Comparison of ENCODE assay signal across 16 mouse cellular contexts in genomic region chr16:36951029-36951428, GRCm38 (mm10). TPM values are rescaled to one million over a fixed set of nuclear protein-coding genes. Genes with fewer than 3 reads are reported as not detected.
DNase-seq lines count a peak whose midpoint lies in the region; ATAC-seq and TF ChIP-seq lines count a peak whose summit lies in the region.
"Had no signal": no experiment of that assay in that cellular context is flagged by ENCODE, and none has a peak within 500 bp of the region (broad histone marks: within the 10 kb centered on the region; RNA-seq: fewer than 3 reads in every experiment).

No protein-coding gene starts in this region.

- H3K4me2 ChIP-seq in hindbrain, postnatal 0 days (ENCODE audit: low read depth, low read length) = no peak overlapping the region
- H3K4me2 ChIP-seq in hindbrain, embryonic 12.5 days (replicated peaks) = no peak overlapping the region
- H3K4me2 ChIP-seq: forebrain, embryonic 13.5 days; heart, embryonic 13.5 days had no signal

- peak; percentile 59 for ATAC-seq in hindbrain, postnatal 0 days
- ATAC-seq in hindbrain, embryonic 12.5 days (ENCODE audit: low FRiP score) = no peak
- no peak for ATAC-seq in inflammation-experienced regulatory T-cells, adult 6 months
- ATAC-seq in megakaryocyte progenitor cell, adult 5-6 weeks (replicated peaks; ENCODE audit: poor library complexity) = no peak
- ATAC-seq: forebrain, embryonic 13.5 days; intestine, postnatal 0 days had no signal

- H3K36me3 ChIP-seq in hindbrain, postnatal 0 days (ENCODE audit: insufficient read depth, low read length) = no peaks in the 10 kb centered on the region
- H3K36me3 ChIP-seq in hindbrain, embryonic 12.5 days = no peaks in the 10 kb centered on the region
- H3K36me3 ChIP-seq: heart, embryonic 13.5 days had no signal

- no peak overlapping the region for H3K27ac ChIP-seq in hindbrain, postnatal 0 days
- no peak overlapping the region for H3K27ac ChIP-seq in hindbrain, embryonic 12.5 days
- H3K27ac ChIP-seq: forebrain, embryonic 13.5 days; heart, embryonic 13.5 days had no signal

- no peak overlapping the region for H3K9ac ChIP-seq in hindbrain, postnatal 0 days (replicated peaks; ENCODE audit: low read length)
- no peak overlapping the region for H3K9ac ChIP-seq in hindbrain, embryonic 12.5 days
- H3K9ac ChIP-seq: forebrain, embryonic 13.5 days; heart, embryonic 13.5 days had no signal

- H3K4me3 ChIP-seq in hindbrain, postnatal 0 days (ENCODE audit: low read length) = no peak overlapping the region
- H3K4me3 ChIP-seq in hindbrain, embryonic 12.5 days = no peak overlapping the region
- H3K4me3 ChIP-seq: forebrain, embryonic 13.5 days; heart, embryonic 13.5 days had no signal

- 26% methylated on average over 4 of the region's 4 CpGs for WGBS in hindbrain, postnatal 0 days
- 37% methylated on average over 4 of the region's 4 CpGs for WGBS in hindbrain, embryonic 12.5 days

- no peaks in the 10 kb centered on the region for H3K4me1 ChIP-seq in hindbrain, postnatal 0 days (ENCODE audit: insufficient read depth, low read length)
- H3K4me1 ChIP-seq in hindbrain, embryonic 12.5 days = no peaks in the 10 kb centered on the region
- H3K4me1 ChIP-seq: forebrain, embryonic 13.5 days; heart, embryonic 13.5 days had no signal

- no peaks in the 10 kb centered on the region for H3K27me3 ChIP-seq in hindbrain, postnatal 0 days (ENCODE audit: insufficient read depth, low read length)
- no peaks in the 10 kb centered on the region for H3K27me3 ChIP-seq in hindbrain, embryonic 12.5 days
- H3K27me3 ChIP-seq: forebrain, embryonic 13.5 days; heart, embryonic 13.5 days had no signal

- DNase-seq in hindbrain, postnatal 0 days (ENCODE audit: low spot score) = peak; percentile 68
- DNase-seq in right cerebral cortex, postnatal 10 days (ENCODE audit: low spot score in 2 of 2) = peak; percentile 30 to 45
- no peak for DNase-seq in right cerebral cortex, postnatal 36 days (ENCODE audit: low spot score in 2 of 2)
- peak; percentile 27 for DNase-seq in cerebellum, adult 8-10 months
- DNase-seq: layer of hippocampus, adult 9-11 months; lung, postnatal 10 days; thymus, adult 18-20 months had no signal

- H3K9me3 ChIP-seq in hindbrain, postnatal 0 days (ENCODE audit: low read length) = no peaks in the 10 kb centered on the region
- no peaks in the 10 kb centered on the region for H3K9me3 ChIP-seq in hindbrain, embryonic 12.5 days (replicated peaks)
- H3K9me3 ChIP-seq: forebrain, embryonic 13.5 days; heart, embryonic 13.5 days had no signal

- no peak for TF ChIP-seq CTCF in hindbrain, postnatal 0 days (IDR thresholded peaks at IDR 0.05; ENCODE audit: low read depth)

RNA-seq across cellular contexts. Expression of gene Hcls1, which starts 16.2 kb away (rescaled TPM):
- total RNA-seq in hindbrain, postnatal 0 days (2014; rRNA removed) = 0.78 and 1.7 TPM in 2 replicates
- 2.1 and 2.2 TPM in 2 replicates for polyA plus RNA-seq in hindbrain, postnatal 0 days (2015; fragmentation: Nextera tagmentation; extraction: Ambion mirVana)
- 2.5 and 2.8 TPM in 2 replicates for polyA plus RNA-seq in hindbrain, embryonic 12.5 days (2016; fragmentation: Nextera tagmentation; extraction: Ambion mirVana)
- polyA plus RNA-seq in inflammation-experienced regulatory T-cells, adult 6 months (2017; shearing (Covaris generic)) = 100 to 1,000 TPM; 180 to 219 (median 188) TPM
- total RNA-seq in megakaryocyte progenitor cell, adult 5-6 weeks (2015) = 17.2 and 21.3 TPM in 2 replicates
- 134 and 150 TPM in 2 replicates for total RNA-seq in megakaryocyte progenitor cell, adult 5-6 weeks (2017)

RNA-seq across cellular contexts. Expression of gene Fbxo40, which starts 39.2 kb away (rescaled TPM):
- total RNA-seq in hindbrain, postnatal 0 days (2014; rRNA removed) = 0.05 and 0.25 TPM in 2 replicates
- 0.30 and 0.39 TPM in 2 replicates for polyA plus RNA-seq in hindbrain, postnatal 0 days (2015; fragmentation: Nextera tagmentation; extraction: Ambion mirVana)
- 0.04 TPM in 1 of 2 replicates, not detected in the other for polyA plus RNA-seq in hindbrain, embryonic 12.5 days (2016; fragmentation: Nextera tagmentation; extraction: Ambion mirVana)
- under 1 TPM; 0.40 to 0.55 (median 0.45) TPM for polyA plus RNA-seq in inflammation-experienced regulatory T-cells, adult 6 months (2017; shearing (Covaris generic))
- 0.12 and 0.67 TPM in 2 replicates for total RNA-seq in megakaryocyte progenitor cell, adult 5-6 weeks (2015)
- 0.64 and 2.0 TPM in 2 replicates for total RNA-seq in megakaryocyte progenitor cell, adult 5-6 weeks (2017)
- polyA plus RNA-seq: neural tube, embryonic 14.5 days; small intestine, adult 2 months; stomach, embryonic 14.5 days had no signal

Comparison
In these comparisons a context has a peak if more than half of its experiments do, and no peak if none do; other contexts are left out.
1. DNase-seq: peak in hindbrain, postnatal 0 days (single experiment), right cerebral cortex, postnatal 10 days (2 of 2) and cerebellum, adult 8-10 months (single experiment); none in right cerebral cortex, postnatal 36 days (0 of 2).
2. RNA of gene Hcls1, which starts 16.2 kb away (polyA plus RNA-seq): 180 to 219 TPM in inflammation-experienced regulatory T-cells, adult 6 months; 2.5 to 2.8 TPM in hindbrain, embryonic 12.5 days and 2.1 to 2.2 TPM in hindbrain, postnatal 0 days; every median in the first group is over 10 times any median in the second.